Mouse (Mus musculus) brain, embryonic 14.5 days (tissue): ENCODE data around the gene Padi4.

Experiments used
- CTCF ChIP-seq: fragments of 200-500 bp; IDR thresholded peaks from 2 replicates; pipeline ENCODE4 v1.5.1; 2012; ENCODE audit warnings: inconsistent platforms, mild to moderate bottlenecking, moderate library complexity, borderline replicate concordance; ENCODE audit not compliant: insufficient read depth, insufficient read length; ENCODE audit errors: extremely low read depth
- POLR2A ChIP-seq: fragments of 200-500 bp; IDR thresholded peaks from 2 replicates; pipeline ENCODE4 v1.6.1; 2012; ENCODE audit warnings: mild to moderate bottlenecking, inconsistent platforms, borderline replicate concordance; ENCODE audit not compliant: poor library complexity, insufficient read depth, insufficient read length, severe bottlenecking; ENCODE audit errors: extremely low read depth

DNA sequence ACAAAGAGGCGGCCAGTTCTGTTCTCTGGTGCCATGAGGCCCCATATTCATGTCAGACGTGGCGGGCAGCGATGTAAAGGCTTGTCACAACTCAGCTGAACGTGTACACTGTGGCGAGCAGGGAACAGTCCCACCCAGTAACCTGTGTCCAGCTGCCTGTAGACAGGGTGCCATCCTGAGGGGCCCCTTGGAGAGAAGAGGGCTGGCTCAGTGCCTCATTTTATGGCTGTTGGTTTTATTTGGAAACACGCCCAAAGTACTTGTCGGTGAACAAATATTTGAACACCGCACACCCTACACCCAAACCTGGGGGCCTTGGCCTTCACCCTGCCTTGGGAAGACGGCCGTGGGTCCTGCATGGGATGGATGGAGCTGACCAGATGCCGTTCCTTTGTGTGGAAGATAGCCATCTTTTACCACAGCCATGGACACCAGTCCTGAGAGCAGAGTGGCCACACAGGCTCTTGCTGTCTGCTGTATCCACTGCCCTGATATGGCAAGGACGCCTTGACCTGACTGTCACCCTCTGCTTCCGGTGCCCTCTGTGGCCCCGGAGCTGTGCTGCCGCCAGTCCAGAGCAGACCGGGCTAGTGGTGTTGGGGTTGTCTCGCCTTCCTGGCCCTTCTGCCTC, 65.6 kb downstream of the Padi4 start:
- TF ChIP-seq POLR2A: no peak
- TF ChIP-seq CTCF: no peak
